Mouse (Mus musculus) liver, embryonic 14 days (tissue): ENCODE data around the gene Sult3a1. TPM values are rescaled to one million over a fixed set of nuclear protein-coding genes. Genes with fewer than 3 reads are reported as not detected.

Source experiments
- polyA plus RNA-seq: library from polyadenylated mRNA; depleted of rRNA; stranded (reverse); fragments of >200 nt; gene quantifications from 2 replicates; pipeline ENCODE4 v1.2.3, GENCODE M21; 2012; rRNA removed

The Sult3a1 gene
- not detected in 2 replicates for polyA plus RNA-seq

DNA sequence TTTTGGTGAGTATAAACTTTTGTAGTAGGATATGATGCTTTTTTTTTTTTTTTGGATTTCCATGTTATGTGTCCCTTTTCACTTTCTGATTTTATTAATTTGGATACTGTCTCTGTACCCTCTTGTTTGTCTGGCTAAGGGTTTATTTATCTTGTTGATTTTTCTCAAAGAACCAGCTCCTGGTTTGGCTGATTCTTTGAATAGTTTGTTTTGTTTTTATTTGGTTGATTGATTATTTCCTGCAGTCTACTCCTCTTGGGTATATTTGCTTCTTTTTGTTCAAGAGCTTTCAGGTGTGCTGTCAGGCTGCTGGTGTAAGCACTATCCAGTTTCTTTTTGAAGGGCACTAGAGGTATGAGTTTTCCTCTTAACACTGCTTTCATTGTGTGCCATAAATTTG lies at the start of gene Sult3a1:
Sult3a1 (plus strand) TSS at position 301 of the 400 bp plus-strand sequence.

DNA sequence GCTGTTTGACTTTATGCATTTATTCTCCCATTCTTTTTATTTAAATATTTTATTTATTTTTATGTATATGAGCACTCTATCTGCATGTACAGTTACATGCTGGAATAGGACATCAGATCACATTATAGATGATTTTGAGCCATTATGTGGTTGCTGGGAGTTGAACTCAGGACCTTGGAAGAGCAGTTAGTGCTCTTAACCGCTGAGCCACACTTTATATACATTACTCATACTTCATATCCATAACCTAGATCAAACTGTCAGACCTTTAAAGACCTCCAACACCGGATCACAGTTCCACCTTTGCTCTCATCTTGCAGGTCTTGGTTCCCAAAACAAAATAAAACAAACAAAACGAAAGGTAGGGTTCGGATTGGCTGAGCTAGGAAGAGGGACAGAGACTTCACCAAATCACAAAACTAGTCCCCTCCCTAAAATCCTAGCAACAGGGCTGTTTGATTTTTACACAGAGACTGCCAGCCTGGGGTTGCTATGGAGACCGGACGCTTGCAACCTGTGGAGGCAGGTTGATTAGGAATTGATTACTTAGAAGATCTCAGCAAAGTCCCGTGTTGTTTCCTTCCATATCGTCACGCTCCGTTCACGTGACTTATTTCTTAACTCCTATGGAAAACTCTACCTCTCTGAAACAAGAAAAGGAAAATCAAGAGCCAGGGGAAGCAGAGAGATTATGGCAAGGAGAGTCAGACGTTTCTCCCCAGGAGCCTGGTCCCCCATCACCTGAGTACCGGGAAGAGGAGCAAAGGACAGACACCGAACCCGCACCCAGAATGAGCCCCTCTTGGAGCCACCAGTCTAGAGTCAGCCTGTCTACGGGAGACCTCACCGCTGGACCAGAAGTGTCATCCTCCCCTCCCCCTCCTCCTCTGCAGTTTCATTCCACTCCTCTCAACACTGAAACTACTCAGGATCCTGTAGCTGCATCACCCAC lies 47.3 kb downstream of the Sult3a1 start, which contains the start of gene Rsph4a:
Rsph4a (plus strand) TSS at position 582 of the 952 bp plus-strand sequence.

Other genes with a start within 250 kb of the Sult3a1 start
- gene Clvs2, start 233.0 kb upstream of the Sult3a1 start, polyA plus RNA-seq: 0.05 TPM in 1 of 2 replicates, not detected in the other
- not detected in 2 replicates for gene Sult3a2, start 71.0 kb upstream of the Sult3a1 start, polyA plus RNA-seq
- gene Rsph4a, start 47.4 kb downstream of the Sult3a1 start, polyA plus RNA-seq: not detected in 2 replicates
- 4.2 and 4.9 TPM in 2 replicates for gene Zup1, start 93.5 kb downstream of the Sult3a1 start, polyA plus RNA-seq
- 36.1 and 37.6 TPM in 2 replicates for gene Rwdd1, start 161.9 kb downstream of the Sult3a1 start, polyA plus RNA-seq
- not detected in 2 replicates for gene Trappc3l, start 179.9 kb downstream of the Sult3a1 start, polyA plus RNA-seq
- gene Calhm4, start 186.6 kb downstream of the Sult3a1 start, polyA plus RNA-seq: not detected in 2 replicates
- gene Calhm5, start 238.8 kb downstream of the Sult3a1 start, polyA plus RNA-seq: 0.01 and 0.02 TPM in 2 replicates